Mouse (Mus musculus) forebrain, embryonic 13.5 days (tissue): ENCODE results near the gene Ylpm1. TPM values are rescaled to one million over a fixed set of nuclear protein-coding genes. Genes with fewer than 3 reads are reported as not detected.

Source experiments
- ATAC-seq: fragments of 200-750 bp; cut with Nextera tagmentation; 2 replicates; pipeline ENCODE4 v1.8.0; 2017
- H3K27ac ChIP-seq: fragments of 300-500 bp; sonication (generic); 2 replicates; pipeline ENCODE4 v1.5.1; 2015; ENCODE audit warnings: inconsistent platforms, mild to moderate bottlenecking, moderate library complexity
- H3K27me3 ChIP-seq: fragments of 300-500 bp; sonication (generic); 2 replicates; pipeline ENCODE4 v1.6.1; 2015; ENCODE audit warnings: mild to moderate bottlenecking, inconsistent platforms
- H3K36me3 ChIP-seq: fragments of 300-500 bp; sonication (generic); 2 replicates; pipeline ENCODE4 v1.6.1; 2015; ENCODE audit warnings: mild to moderate bottlenecking, inconsistent platforms; ENCODE audit not compliant: poor library complexity, severe bottlenecking
- H3K4me1 ChIP-seq: fragments of 300-500 bp; sonication (generic); 2 replicates; pipeline ENCODE4 v1.6.1; 2015; ENCODE audit warnings: inconsistent platforms
- H3K4me2 ChIP-seq: fragments of 300-500 bp; sonication (generic); 2 replicates; pipeline ENCODE4 v1.6.1; 2015; ENCODE audit warnings: inconsistent platforms, mild to moderate bottlenecking, moderate library complexity
- H3K4me3 ChIP-seq: fragments of 300-500 bp; sonication (generic); 2 replicates; pipeline ENCODE4 v1.5.1; 2015; ENCODE audit warnings: mild to moderate bottlenecking, inconsistent platforms
- H3K9ac ChIP-seq: fragments of 300-500 bp; sonication (generic); 2 replicates; pipeline ENCODE4 v1.6.1; 2015; ENCODE audit warnings: mild to moderate bottlenecking, inconsistent platforms
- H3K9me3 ChIP-seq: fragments of 300-500 bp; sonication (generic); replicated peaks from 2 replicates; pipeline ENCODE4 v1.6.1; 2016; ENCODE audit warnings: inconsistent platforms
- WGBS: fragments of 180-500 bp; shearing (Covaris S2); methylation state at CpG from one replicate; pipeline ENCODE4 v1.1.7; 2015; 5-methylcytosine and 5-hydroxymethylcytosine counted together
- polyA plus RNA-seq: library from polyadenylated mRNA; unstranded; fragments of >200 nt; fragmentation: Nextera tagmentation; extraction: Ambion mirVana; gene quantifications from 2 replicates; pipeline ENCODE4 v1.2.1, GENCODE M21; 2015

The Ylpm1 gene
- polyA plus RNA-seq, 1 experiment from 2014 or later = 41.6 TPM

- ATAC-seq = peak; percentile 85
- Histone ChIP-seq H3K36me3 (peaks cover 23% of the 10 kb centered on the region), H3K9me3 (no peaks in the 10 kb centered on the region), H3K9ac (peak within 1 kb of the TSS; percentile 87), H3K27ac (peak within 1 kb of the TSS; percentile 36; the same call in 1 of the 2 replicates), H3K4me1 (peaks cover 28% of the 10 kb centered on the region), H3K4me3 (peak within 1 kb of the TSS; percentile 76), H3K4me2 (peak within 1 kb of the TSS; percentile 95), H3K27me3 (no peaks in the 10 kb centered on the region)
- WGBS = under 1% methylated on average over 42 of the region's 42 CpGs
Measured at GRCm38 (mm10) chr12:84970428-84971096, 25.6 kb upstream of the Ylpm1 start, which contains the start of the genes Fcf1 and Arel1. Fcf1 (plus strand) TSS chr12:84970897. Arel1 (minus strand) TSS chr12:84970900.

- no peak overlapping the region for H3K27ac ChIP-seq
- no peak overlapping the region for H3K9ac ChIP-seq
- H3K27me3 ChIP-seq = no peaks in the 10 kb centered on the region
- ATAC-seq = no peak
- H3K9me3 ChIP-seq = no peaks in the 10 kb centered on the region
- WGBS = 87% methylated on average over 2 of the region's 2 CpGs
- H3K4me1 ChIP-seq = no peaks in the 10 kb centered on the region
- H3K4me2 ChIP-seq = no peak overlapping the region
- peaks cover 90% of the 10 kb centered on the region for H3K36me3 ChIP-seq
- no peak overlapping the region for H3K4me3 ChIP-seq
Measured at GRCm38 (mm10) chr12:84979264-84979862, 16.8 kb upstream of the Ylpm1 start.

- WGBS = 81% methylated on average over 4 of the region's 4 CpGs
- Histone ChIP-seq H3K9me3 (peaks cover 4% of the 10 kb centered on the region; the same call in 1 of the 2 replicates), H3K27ac (no peak overlapping the region), H3K4me1 (no peaks in the 10 kb centered on the region), H3K4me2 (no peak overlapping the region), H3K4me3 (no peak overlapping the region), H3K9ac (no peak overlapping the region), H3K36me3 (peaks cover 5% of the 10 kb centered on the region), H3K27me3 (0 out of 2 replicates have a peak, but pooled peaks cover 3% of the 10 kb centered on the region)
- no peak for ATAC-seq
Measured at GRCm38 (mm10) chr12:84989456-84989855, 6.7 kb upstream of the Ylpm1 start.

- 92% methylated on average over 9 of the region's 9 CpGs for WGBS
- no peak for ATAC-seq
- no peak overlapping the region for H3K9ac ChIP-seq
Measured at GRCm38 (mm10) chr12:84995112-84995761, 884 bp upstream of the Ylpm1 start.

GRCm38 (mm10) chr12:84996501-84997398 is 629 bp downstream of the Ylpm1 start:
- peak overlapping the region; percentile 68 for H3K4me3 ChIP-seq
- H3K4me2 ChIP-seq = peak overlapping the region; percentile 94
- WGBS = under 1% methylated on average over 44 of the region's 44 CpGs
- peaks cover 28% of the 10 kb centered on the region for H3K4me1 ChIP-seq
- peaks cover 4% of the 10 kb centered on the region; the same call in 1 of the 2 replicates for H3K9me3 ChIP-seq
- peak overlapping the region; percentile 91 for H3K27ac ChIP-seq
- peak; percentile 74 for ATAC-seq
- H3K36me3 ChIP-seq = peaks cover 8% of the 10 kb centered on the region; the same call in 1 of the 2 replicates
- peak overlapping the region; percentile 96 for H3K9ac ChIP-seq
- H3K27me3 ChIP-seq = no peaks in the 10 kb centered on the region

More at GRCm38 (mm10) chr12:84995112-84995761, 884 bp upstream of the Ylpm1 start:
- H3K27ac ChIP-seq = no peak overlapping the region
- H3K4me3 ChIP-seq = peak overlapping the region; percentile 68
- H3K9me3 ChIP-seq = peaks cover 4% of the 10 kb centered on the region; the same call in 1 of the 2 replicates
- 0 out of 2 replicates have a peak, but pooled peaks cover 3% of the 10 kb centered on the region for H3K27me3 ChIP-seq
- H3K4me2 ChIP-seq = peak overlapping the region; percentile 94
- peaks cover 4% of the 10 kb centered on the region; the same call in 1 of the 2 replicates for H3K36me3 ChIP-seq
- peaks cover 28% of the 10 kb centered on the region for H3K4me1 ChIP-seq

GRCm38 (mm10) chr12:84999053-84999452 is 2.9 kb downstream of the Ylpm1 start:
- H3K4me3 ChIP-seq = peak overlapping the region; percentile 68
- ATAC-seq = no peak
- peaks cover 11% of the 10 kb centered on the region for H3K36me3 ChIP-seq
- H3K9me3 ChIP-seq = no peaks in the 10 kb centered on the region
- H3K27ac ChIP-seq = no peak overlapping the region
- peak overlapping the region; percentile 94 for H3K4me2 ChIP-seq
- no peaks in the 10 kb centered on the region for H3K27me3 ChIP-seq
- peaks cover 28% of the 10 kb centered on the region for H3K4me1 ChIP-seq
- H3K9ac ChIP-seq = peak overlapping the region; percentile 96

- H3K4me1 ChIP-seq = no peaks in the 10 kb centered on the region
- H3K36me3 ChIP-seq = peaks cover 14% of the 10 kb centered on the region
- H3K4me2 ChIP-seq = no peak overlapping the region
- no peak overlapping the region for H3K4me3 ChIP-seq
- no peak for ATAC-seq
- no peaks in the 10 kb centered on the region for H3K27me3 ChIP-seq
- no peak overlapping the region for H3K9ac ChIP-seq
- WGBS = 96% methylated on average over 1 of the region's 1 CpGs
- H3K27ac ChIP-seq = no peak overlapping the region
- H3K9me3 ChIP-seq = peaks cover 5% of the 10 kb centered on the region; the same call in 1 of the 2 replicates
Measured at GRCm38 (mm10) chr12:85006206-85006605, 10.1 kb downstream of the Ylpm1 start.

GRCm38 (mm10) chr12:85007021-85007420 is 10.9 kb downstream of the Ylpm1 start:
- Histone ChIP-seq H3K27ac (no peak overlapping the region), H3K9me3 (peaks cover 8% of the 10 kb centered on the region; the same call in 1 of the 2 replicates), H3K4me3 (no peak overlapping the region), H3K9ac (no peak overlapping the region), H3K36me3 (peaks cover 22% of the 10 kb centered on the region), H3K4me1 (no peaks in the 10 kb centered on the region), H3K27me3 (no peaks in the 10 kb centered on the region), H3K4me2 (no peak overlapping the region)
- no peak for ATAC-seq

- H3K27ac ChIP-seq = no peak overlapping the region
- no peaks in the 10 kb centered on the region for H3K27me3 ChIP-seq
- no peak overlapping the region for H3K4me3 ChIP-seq
- H3K36me3 ChIP-seq = peaks cover 44% of the 10 kb centered on the region
- ATAC-seq = no peak
- H3K9me3 ChIP-seq = peaks cover 8% of the 10 kb centered on the region; the same call in 1 of the 2 replicates
- H3K9ac ChIP-seq = no peak overlapping the region
- WGBS = 91% methylated on average over 1 of the region's 1 CpGs
- no peaks in the 10 kb centered on the region for H3K4me1 ChIP-seq
- H3K4me2 ChIP-seq = no peak overlapping the region
Measured at GRCm38 (mm10) chr12:85009776-85010175, 13.7 kb downstream of the Ylpm1 start.

- no peak overlapping the region for H3K9ac ChIP-seq
- no peak overlapping the region for H3K27ac ChIP-seq
- no peak for ATAC-seq
- H3K36me3 ChIP-seq = peaks cover 44% of the 10 kb centered on the region
- H3K4me1 ChIP-seq = no peaks in the 10 kb centered on the region
- H3K9me3 ChIP-seq = 0 out of 2 replicates have a peak, but pooled peaks cover 3% of the 10 kb centered on the region
- H3K4me3 ChIP-seq = no peak overlapping the region
- no peaks in the 10 kb centered on the region for H3K27me3 ChIP-seq
- no peak overlapping the region for H3K4me2 ChIP-seq
- WGBS = 91% methylated on average over 2 of the region's 2 CpGs
Measured at GRCm38 (mm10) chr12:85010541-85010940, 14.4 kb downstream of the Ylpm1 start.

GRCm38 (mm10) chr12:85012185-85012584 is 16.1 kb downstream of the Ylpm1 start:
- Histone ChIP-seq H3K9me3 (0 out of 2 replicates have a peak, but pooled peaks cover 3% of the 10 kb centered on the region), H3K36me3 (peaks cover 56% of the 10 kb centered on the region), H3K4me3 (no peak overlapping the region), H3K4me2 (no peak overlapping the region), H3K27ac (no peak overlapping the region), H3K9ac (no peak overlapping the region), H3K27me3 (no peaks in the 10 kb centered on the region), H3K4me1 (no peaks in the 10 kb centered on the region)
- WGBS = 96% methylated on average over 2 of the region's 2 CpGs
- no peak for ATAC-seq
